Mouse (Mus musculus) intestine, embryonic 15.5 days (tissue): ENCODE measurements around the gene Hspd1. TPM values are rescaled to one million over a fixed set of nuclear protein-coding genes. Genes with fewer than 3 reads are reported as not detected.

Source experiments
- ATAC-seq: fragments of 200-750 bp; cut with Nextera tagmentation; 2 replicates; pipeline ENCODE4 v1.8.0; 2017; ENCODE audit warnings: moderate TSS enrichment, moderate library complexity
- H3K27ac ChIP-seq: fragments of 300-500 bp; sonication (generic); 2 replicates; pipeline ENCODE4 v1.5.1; 2015; ENCODE audit warnings: mild to moderate bottlenecking, inconsistent platforms
- H3K27me3 ChIP-seq: fragments of 300-500 bp; sonication (generic); replicated peaks from 2 replicates; pipeline ENCODE4 v1.6.1; 2015; ENCODE audit warnings: inconsistent platforms
- H3K36me3 ChIP-seq: fragments of 300-500 bp; sonication (generic); 2 replicates; pipeline ENCODE4 v1.6.1; 2015; ENCODE audit warnings: inconsistent platforms
- H3K4me1 ChIP-seq: fragments of 300-500 bp; sonication (generic); replicated peaks from 2 replicates; pipeline ENCODE4 v1.6.1; 2015; ENCODE audit warnings: inconsistent platforms
- H3K4me2 ChIP-seq: fragments of 300-500 bp; sonication (generic); replicated peaks from 2 replicates; pipeline ENCODE4 v1.6.1; 2015; ENCODE audit warnings: mild to moderate bottlenecking, inconsistent platforms
- H3K4me3 ChIP-seq: fragments of 300-500 bp; sonication (generic); replicated peaks from 2 replicates; pipeline ENCODE4 v1.5.1; 2015; ENCODE audit warnings: inconsistent platforms
- H3K9ac ChIP-seq: fragments of 300-500 bp; sonication (generic); 2 replicates; pipeline ENCODE4 v1.6.1; 2015; ENCODE audit warnings: inconsistent platforms
- H3K9me3 ChIP-seq: fragments of 300-500 bp; sonication (generic); 2 replicates; pipeline ENCODE4 v1.6.1; 2016; ENCODE audit warnings: inconsistent platforms
- WGBS: fragments of 180-500 bp; shearing (Covaris S2); methylation state at CpG from one replicate; pipeline ENCODE4 v1.1.7; 2015; 5-methylcytosine and 5-hydroxymethylcytosine counted together
- polyA plus RNA-seq: library from polyadenylated mRNA; unstranded; fragments of >200 nt; fragmentation: Nextera tagmentation; extraction: Ambion mirVana; gene quantifications from 2 replicates; pipeline ENCODE4 v1.2.1, GENCODE M21; 2015

Gene Hspd1
- polyA plus RNA-seq, 1 experiment from 2014 or later, result 739 TPM

GRCm38 (mm10) chr1:55053005-55053404 is 35.0 kb downstream of the Hspd1 start:
- peak overlapping the region; percentile 62 for H3K9ac ChIP-seq
- ATAC-seq, result peak; percentile 89
- H3K4me3 ChIP-seq, result peak overlapping the region; percentile 88
- H3K36me3 ChIP-seq, result 0 out of 2 replicates have a peak, but pooled peaks cover 4% of the 10 kb centered on the region
- no peaks in the 10 kb centered on the region for H3K27me3 ChIP-seq
- peaks cover 3% of the 10 kb centered on the region; the same call in 1 of the 2 replicates for H3K4me1 ChIP-seq
- peak overlapping the region; percentile 80 for H3K27ac ChIP-seq
- under 1% methylated on average over 42 of the region's 42 CpGs for WGBS
- no peaks in the 10 kb centered on the region for H3K9me3 ChIP-seq
- peak overlapping the region; percentile 51 for H3K4me2 ChIP-seq

GRCm38 (mm10) chr1:55052355-55052953 is 35.6 kb downstream of the Hspd1 start, which contains the start of gene Coq10b:
Gene Coq10b (plus strand): TSS chr1:55052770.
- 0 out of 2 replicates have a peak, but pooled peaks cover 4% of the 10 kb centered on the region for H3K36me3 ChIP-seq
- H3K4me1 ChIP-seq, result peaks cover 3% of the 10 kb centered on the region; the same call in 1 of the 2 replicates
- no peaks in the 10 kb centered on the region for H3K9me3 ChIP-seq
- no peaks in the 10 kb centered on the region for H3K27me3 ChIP-seq
- H3K9ac ChIP-seq, result peak within 1 kb of the TSS; percentile 62
- under 1% methylated on average over 46 of the region's 46 CpGs for WGBS
- H3K4me3 ChIP-seq, result peak within 1 kb of the TSS; percentile 88
- peak; percentile 100 for ATAC-seq
- H3K4me2 ChIP-seq, result peak within 1 kb of the TSS; percentile 81
- peak within 1 kb of the TSS; percentile 80 for H3K27ac ChIP-seq

- 70% methylated on average over 3 of the region's 3 CpGs for WGBS
- no peak for ATAC-seq
- H3K27ac ChIP-seq, result no peak overlapping the region
- no peak overlapping the region for H3K4me3 ChIP-seq
- no peaks in the 10 kb centered on the region for H3K9me3 ChIP-seq
- no peaks in the 10 kb centered on the region for H3K27me3 ChIP-seq
- H3K4me1 ChIP-seq, result peaks cover 3% of the 10 kb centered on the region; the same call in 1 of the 2 replicates
- H3K4me2 ChIP-seq, result peak overlapping the region; percentile 81; the same call in 1 of the 2 replicates
- H3K36me3 ChIP-seq, result 0 out of 2 replicates have a peak, but pooled peaks cover 4% of the 10 kb centered on the region
- no peak overlapping the region for H3K9ac ChIP-seq
Measured at GRCm38 (mm10) chr1:55051671-55052070, 36.4 kb downstream of the Hspd1 start.

GRCm38 (mm10) chr1:55048841-55049587 is 39.0 kb downstream of the Hspd1 start:
- no peaks in the 10 kb centered on the region for H3K36me3 ChIP-seq
- H3K4me3 ChIP-seq, result no peak overlapping the region
- H3K9ac ChIP-seq, result no peak overlapping the region
- 67% methylated on average over 4 of the region's 4 CpGs for WGBS
- H3K27ac ChIP-seq, result no peak overlapping the region
- ATAC-seq, result no peak
- no peak overlapping the region for H3K4me2 ChIP-seq
- no peaks in the 10 kb centered on the region for H3K9me3 ChIP-seq
- H3K4me1 ChIP-seq, result peaks cover 3% of the 10 kb centered on the region; the same call in 1 of the 2 replicates
- no peaks in the 10 kb centered on the region for H3K27me3 ChIP-seq

- Histone ChIP-seq H3K4me2 (no peak overlapping the region), H3K9me3 (peaks cover 4% of the 10 kb centered on the region; the same call in 1 of the 2 replicates), H3K4me3 (no peak overlapping the region), H3K27ac (no peak overlapping the region), H3K36me3 (no peaks in the 10 kb centered on the region), H3K27me3 (no peaks in the 10 kb centered on the region), H3K4me1 (no peaks in the 10 kb centered on the region), H3K9ac (no peak overlapping the region)
- no peak for ATAC-seq
- WGBS, result 74% methylated on average over 3 of the region's 3 CpGs
Measured at GRCm38 (mm10) chr1:55043164-55043563, 44.9 kb downstream of the Hspd1 start.

- Histone ChIP-seq H3K27ac (no peak overlapping the region), H3K36me3 (no peaks in the 10 kb centered on the region), H3K4me1 (no peaks in the 10 kb centered on the region), H3K4me2 (no peak overlapping the region), H3K27me3 (no peaks in the 10 kb centered on the region), H3K4me3 (no peak overlapping the region), H3K9me3 (peaks cover 4% of the 10 kb centered on the region; the same call in 1 of the 2 replicates), H3K9ac (no peak overlapping the region)
- ATAC-seq, result no peak
- WGBS, result 55% methylated on average over 1 of the region's 1 CpGs
Measured at GRCm38 (mm10) chr1:55042246-55042645, 45.8 kb downstream of the Hspd1 start.

- 86% methylated on average over 4 of the region's 4 CpGs for WGBS
- Histone ChIP-seq H3K9ac (no peak overlapping the region), H3K9me3 (peaks cover 4% of the 10 kb centered on the region; the same call in 1 of the 2 replicates), H3K36me3 (no peaks in the 10 kb centered on the region), H3K27ac (no peak overlapping the region), H3K4me1 (no peaks in the 10 kb centered on the region), H3K4me3 (no peak overlapping the region), H3K4me2 (no peak overlapping the region), H3K27me3 (no peaks in the 10 kb centered on the region)
- ATAC-seq, result no peak
Measured at GRCm38 (mm10) chr1:55041691-55042090, 46.4 kb downstream of the Hspd1 start.

- no peak overlapping the region for H3K27ac ChIP-seq
- 84% methylated on average over 1 of the region's 1 CpGs for WGBS
- H3K27me3 ChIP-seq, result no peaks in the 10 kb centered on the region
- no peak overlapping the region for H3K4me3 ChIP-seq
- H3K9me3 ChIP-seq, result peaks cover 4% of the 10 kb centered on the region; the same call in 1 of the 2 replicates
- no peaks in the 10 kb centered on the region for H3K36me3 ChIP-seq
- no peak for ATAC-seq
- no peak overlapping the region for H3K9ac ChIP-seq
- no peak overlapping the region for H3K4me2 ChIP-seq
- H3K4me1 ChIP-seq, result no peaks in the 10 kb centered on the region
Measured at GRCm38 (mm10) chr1:55039944-55040343, 48.1 kb downstream of the Hspd1 start.

GRCm38 (mm10) chr1:55031026-55031779 is 56.8 kb downstream of the Hspd1 start:
- H3K9me3 ChIP-seq, result no peaks in the 10 kb centered on the region
- H3K27me3 ChIP-seq, result no peaks in the 10 kb centered on the region
- H3K27ac ChIP-seq, result no peak overlapping the region
- H3K9ac ChIP-seq, result no peak overlapping the region
- no peak overlapping the region for H3K4me3 ChIP-seq
- H3K4me2 ChIP-seq, result no peak overlapping the region
- H3K4me1 ChIP-seq, result no peaks in the 10 kb centered on the region
- no peaks in the 10 kb centered on the region for H3K36me3 ChIP-seq
- ATAC-seq, result no peak

GRCm38 (mm10) chr1:55029446-55029845 is 58.6 kb downstream of the Hspd1 start:
- H3K4me2 ChIP-seq, result no peak overlapping the region
- H3K27ac ChIP-seq, result no peak overlapping the region
- H3K4me1 ChIP-seq, result no peaks in the 10 kb centered on the region
- no peaks in the 10 kb centered on the region for H3K36me3 ChIP-seq
- WGBS, result 70% methylated on average over 4 of the region's 4 CpGs
- no peaks in the 10 kb centered on the region for H3K27me3 ChIP-seq
- H3K4me3 ChIP-seq, result no peak overlapping the region
- no peak overlapping the region for H3K9ac ChIP-seq
- H3K9me3 ChIP-seq, result no peaks in the 10 kb centered on the region
- ATAC-seq, result no peak

- no peak for ATAC-seq
- WGBS, result 77% methylated on average over 11 of the region's 11 CpGs
- Histone ChIP-seq H3K9me3 (no peaks in the 10 kb centered on the region), H3K4me2 (no peak overlapping the region; the same call in 1 of the 2 replicates), H3K4me1 (no peaks in the 10 kb centered on the region), H3K27ac (no peak overlapping the region), H3K36me3 (no peaks in the 10 kb centered on the region), H3K9ac (no peak overlapping the region), H3K4me3 (no peak overlapping the region), H3K27me3 (no peaks in the 10 kb centered on the region)
Measured at GRCm38 (mm10) chr1:55028512-55029249, 59.4 kb downstream of the Hspd1 start.
